Mouse (Mus musculus): ENCODE data around the gene Fam71a.

- no peak for TF ChIP-seq CTCF (conservative IDR thresholded peaks at IDR 0.05; ENCODE audit: insufficient read depth, insufficient read length, low read depth, low read length)
- TF ChIP-seq POLR2A (IDR thresholded peaks at IDR 0.05; ENCODE audit: low read depth, low read length), result no peak
Observed at GRCm38 (mm10) chr1:191189671-191190372, 25.2 kb upstream of the Fam71a start.

Measured in kidney, adult 2 months (tissue).